Mouse (Mus musculus) splenic B cell, adult 2 months (primary cell): Measurements from ENCODE around the gene Zfp651.
A peak's percentile ranks its signal among the peaks of the same experiment; 100 is the strongest.

Experiments
- DNase-seq: peaks from one replicate; pipeline ENCODE4 v3.0.0-alpha.2; 2011; ENCODE audit warnings: low read depth, low spot score
- H3K27me3 ChIP-seq: 2 replicates; pipeline ENCODE4 v1.6.1; 2012; ENCODE audit warnings: mild to moderate bottlenecking, low read length, moderate library complexity, mixed read lengths; ENCODE audit not compliant: control insufficient read depth, poor library complexity, insufficient read depth, severe bottlenecking
- H3K36me3 ChIP-seq: 2 replicates; pipeline ENCODE4 v1.6.1; 2012; ENCODE audit warnings: mild to moderate bottlenecking, low read length, moderate library complexity, mixed read lengths; ENCODE audit not compliant: control insufficient read depth, poor library complexity, insufficient read depth, severe bottlenecking

Gene Zfp651

DNA sequence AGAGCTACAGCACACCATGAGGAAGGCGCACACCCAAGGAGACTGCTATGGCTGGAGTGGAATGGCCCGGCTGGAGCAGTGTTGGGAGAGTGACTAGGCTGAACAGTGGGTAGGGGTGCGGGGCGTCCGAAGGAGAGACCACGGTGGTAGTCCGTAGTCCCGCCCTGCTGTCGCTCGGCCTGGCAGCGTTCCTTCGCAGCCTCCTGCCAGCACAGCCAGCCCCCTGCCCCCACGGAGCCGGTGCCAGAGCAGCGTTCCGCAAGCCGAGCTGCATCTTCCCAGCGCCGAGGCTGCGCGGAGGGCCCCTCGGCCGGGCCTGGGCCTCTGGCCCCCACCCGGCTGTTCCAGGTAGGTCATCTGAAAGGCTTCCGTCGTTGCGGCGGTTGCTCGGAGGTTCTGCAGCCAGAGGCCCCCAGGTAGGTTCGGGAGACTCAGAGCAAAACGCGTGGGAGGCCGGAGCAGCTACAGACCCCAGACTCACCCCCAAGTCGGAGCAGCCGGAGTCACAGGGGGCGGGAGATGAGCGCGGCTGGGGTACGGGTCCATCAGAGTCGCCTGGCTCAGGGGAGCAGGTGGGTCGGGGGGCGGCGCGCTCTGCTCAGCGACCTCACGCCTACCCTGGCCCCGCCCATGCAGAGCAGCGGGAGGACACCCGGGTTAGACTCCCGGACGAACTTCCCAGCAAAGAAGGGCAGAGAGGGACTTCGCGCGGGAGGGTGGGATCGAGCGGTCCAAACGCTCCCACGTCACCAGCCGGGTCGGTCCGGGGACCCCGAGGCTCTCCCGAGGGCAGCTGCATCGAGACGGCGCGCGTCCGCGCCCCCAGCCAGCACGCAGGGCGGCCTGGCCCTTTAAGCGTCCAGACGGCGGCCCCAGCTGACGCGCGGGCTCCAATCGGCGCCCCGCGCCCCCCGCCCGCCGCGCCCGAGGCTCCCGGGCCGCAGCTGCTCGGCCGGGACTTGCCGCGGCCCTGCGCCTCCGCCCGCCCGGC, at the start of gene Zfp651:
Zfp651 (plus strand) TSS at position 240 of the 991 bp plus-strand sequence.
- Histone ChIP-seq H3K36me3 (peaks cover 10% of the 10 kb centered on the region; the same call in 1 of the 2 replicates), H3K27me3 (no peaks in the 10 kb centered on the region)
- peak; percentile 7 for DNase-seq

DNA sequence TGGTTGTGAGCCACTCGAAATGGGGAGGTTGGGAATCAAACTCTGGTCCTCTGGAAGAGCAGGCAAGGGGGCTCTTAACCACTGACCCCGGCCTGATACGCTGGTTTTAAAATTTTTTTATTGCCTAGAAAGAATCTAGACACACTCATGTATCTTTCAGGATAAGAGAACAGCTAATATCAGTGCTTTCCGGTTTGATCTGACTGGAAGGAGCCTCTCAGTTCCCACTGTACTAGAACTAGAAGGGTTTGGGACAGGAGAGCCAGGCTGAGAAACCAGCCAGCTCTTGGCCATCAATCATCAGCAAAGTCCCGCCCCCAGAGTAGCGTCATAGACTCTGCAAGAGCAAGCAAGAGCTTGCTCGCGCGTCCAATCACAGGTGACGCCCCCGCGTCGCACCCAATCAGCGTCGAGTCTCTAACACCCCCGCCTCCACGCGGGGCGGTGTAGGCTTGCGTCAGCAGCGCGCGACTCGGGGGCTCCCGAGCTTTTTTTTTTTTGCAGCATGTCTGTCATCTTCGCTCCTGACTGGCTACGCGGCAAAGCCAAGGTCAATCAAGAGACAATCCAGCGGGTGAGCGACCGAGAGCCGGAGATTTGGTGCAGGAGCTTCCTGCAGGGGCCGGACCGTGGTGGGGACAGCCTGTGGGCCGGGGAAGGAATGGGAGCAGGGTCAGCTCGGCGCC, 49.1 kb upstream of the Zfp651 start, which contains the start of gene Ss18l2:
Ss18l2 (plus strand) TSS at position 432 of the 686 bp plus-strand sequence.
- no peaks in the 10 kb centered on the region for H3K27me3 ChIP-seq
- peak; percentile 99 for DNase-seq
- H3K36me3 ChIP-seq = no peaks in the 10 kb centered on the region; the same call in 1 of the 2 replicates

- DNase-seq = peak; percentile 46
- no peaks in the 10 kb centered on the region for H3K27me3 ChIP-seq
- H3K36me3 ChIP-seq = no peaks in the 10 kb centered on the region; the same call in 1 of the 2 replicates
Observed at GRCm38 (mm10) chr9:121710584-121710975, 48.5 kb upstream of the Zfp651 start.

DNA sequence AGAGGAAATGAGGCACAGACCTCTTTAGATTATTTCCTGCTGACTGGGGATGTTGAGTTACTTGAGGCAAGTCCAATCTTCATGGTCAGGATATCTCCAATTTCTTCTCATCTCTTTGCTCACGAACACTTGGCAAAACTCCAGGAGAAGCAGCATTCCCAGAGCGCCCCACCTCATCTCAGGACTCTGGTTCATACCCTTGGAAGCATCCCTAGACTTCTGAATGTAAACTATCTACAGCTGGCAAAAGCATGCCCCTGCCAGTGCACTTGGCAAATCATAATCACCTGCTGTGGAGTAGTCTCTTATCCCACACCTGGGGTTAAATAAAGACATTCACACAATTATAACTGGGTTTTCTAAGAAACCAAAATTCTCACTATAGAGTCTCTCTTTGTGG, 42.1 kb upstream of the Zfp651 start:
- no peaks in the 10 kb centered on the region; the same call in 1 of the 2 replicates for H3K36me3 ChIP-seq
- no peaks in the 10 kb centered on the region for H3K27me3 ChIP-seq
- DNase-seq = no peak

GRCm38 (mm10) chr9:121718070-121718705, 40.9 kb upstream of the Zfp651 start:
- peak; percentile 53 for DNase-seq
- Histone ChIP-seq H3K36me3 (no peaks in the 10 kb centered on the region), H3K27me3 (no peaks in the 10 kb centered on the region)

DNA sequence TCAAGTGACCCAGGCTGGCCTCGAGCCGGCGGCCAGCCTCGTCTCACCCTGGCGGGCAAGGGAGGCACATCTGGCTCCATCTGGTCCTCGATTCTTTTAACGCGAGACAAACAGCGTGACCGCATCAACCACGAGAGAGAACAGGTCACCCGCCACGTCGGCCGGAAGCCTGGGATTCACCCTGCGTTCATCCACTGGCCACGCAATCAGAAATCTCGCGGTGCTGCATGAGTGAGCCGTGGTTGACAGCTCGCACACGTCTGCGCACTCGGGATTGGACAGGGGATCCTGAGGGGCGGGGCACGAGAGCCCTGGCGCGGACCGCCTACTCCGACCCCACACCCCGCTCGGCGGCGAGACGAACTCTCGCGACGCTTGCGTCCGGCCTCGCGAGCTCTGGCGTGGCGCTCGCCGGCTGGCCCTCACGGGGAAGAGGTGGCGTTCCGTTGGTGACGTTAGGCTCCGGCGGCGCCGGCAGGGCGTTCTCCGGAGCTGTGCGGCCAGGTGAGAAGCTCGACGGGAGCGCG, 40.3 kb upstream of the Zfp651 start, which contains the start of gene Nktr:
Nktr (plus strand) TSS at position 378 of the 527 bp plus-strand sequence.
- peak; percentile 99 for DNase-seq
- Histone ChIP-seq H3K27me3 (no peaks in the 10 kb centered on the region), H3K36me3 (no peaks in the 10 kb centered on the region)

DNA sequence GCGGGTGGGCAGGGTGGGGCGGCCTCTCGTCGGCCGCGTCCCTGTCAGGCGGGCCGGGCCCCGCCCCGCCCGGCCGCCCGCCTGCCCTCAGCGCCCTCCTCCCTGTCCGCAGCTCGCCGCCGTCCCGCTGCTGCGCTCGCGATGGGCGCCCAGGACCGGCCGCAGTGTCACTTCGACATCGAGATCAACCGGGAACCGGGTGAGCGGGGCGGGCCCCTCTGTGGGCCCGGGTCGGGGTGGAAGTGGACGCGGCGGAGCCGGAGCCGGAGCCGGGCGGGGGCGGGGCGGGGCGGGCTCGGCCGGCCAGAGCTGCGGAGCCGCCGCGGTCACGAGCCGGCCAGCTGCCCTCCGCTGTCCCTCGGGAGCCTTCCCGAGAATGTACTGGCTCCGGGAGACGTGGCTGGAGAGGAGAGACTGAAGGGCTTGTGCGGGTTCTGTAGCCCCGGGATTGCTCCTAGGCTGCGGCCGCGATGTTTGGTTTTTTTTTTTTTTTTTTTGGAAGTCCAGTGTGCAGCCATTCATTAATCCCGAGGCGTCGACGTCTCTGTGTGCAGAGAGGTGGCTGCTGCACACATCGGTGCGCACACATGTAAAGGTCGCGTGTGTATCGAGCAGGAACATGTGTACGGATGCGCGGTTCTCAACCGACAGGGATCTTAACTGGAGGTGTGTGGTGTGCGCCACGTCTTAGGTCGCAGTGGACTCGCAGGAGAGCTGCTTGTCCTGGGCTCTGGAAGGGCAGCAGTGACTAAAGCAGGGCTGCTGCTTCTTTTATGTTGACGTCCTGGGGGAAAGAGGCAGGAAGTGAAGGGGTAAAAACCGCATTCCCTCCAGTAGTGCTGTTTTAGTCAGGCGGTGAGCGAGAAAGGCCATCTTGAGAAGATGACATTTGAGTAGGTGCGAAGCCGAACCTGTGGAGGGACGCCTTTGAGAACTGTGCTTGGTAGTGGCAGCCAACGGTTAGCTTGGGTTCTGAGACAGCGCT, 39.5 kb upstream of the Zfp651 start:
- peak; percentile 59 for DNase-seq
- H3K36me3 ChIP-seq = no peaks in the 10 kb centered on the region
- H3K27me3 ChIP-seq = no peaks in the 10 kb centered on the region

DNA sequence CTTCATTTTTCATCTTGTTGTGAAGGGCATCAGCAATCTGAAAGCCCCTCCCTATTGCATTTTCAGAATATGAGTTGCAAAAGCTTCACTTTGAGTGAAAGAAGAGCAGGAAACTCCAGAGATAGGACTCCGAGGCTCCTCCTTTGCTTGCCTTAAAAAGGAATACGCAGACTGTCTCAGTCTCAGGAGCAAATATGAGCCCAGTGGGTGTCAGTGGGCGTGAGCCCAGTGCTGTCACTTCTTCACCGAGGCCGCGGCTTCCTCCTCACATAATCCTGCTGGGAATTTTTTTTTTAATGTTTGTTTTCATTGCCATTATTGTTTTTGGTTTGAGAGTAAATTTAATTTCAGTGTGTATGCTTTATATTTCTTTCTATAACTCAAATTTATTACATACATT, 18.6 kb upstream of the Zfp651 start:
- no peak for DNase-seq
- Histone ChIP-seq H3K36me3 (peaks cover 8% of the 10 kb centered on the region), H3K27me3 (no peaks in the 10 kb centered on the region)

- DNase-seq = no peak
- Histone ChIP-seq H3K27me3 (no peaks in the 10 kb centered on the region), H3K36me3 (peaks cover 11% of the 10 kb centered on the region)
Observed at GRCm38 (mm10) chr9:121741168-121741567, 18.0 kb upstream of the Zfp651 start.

DNA sequence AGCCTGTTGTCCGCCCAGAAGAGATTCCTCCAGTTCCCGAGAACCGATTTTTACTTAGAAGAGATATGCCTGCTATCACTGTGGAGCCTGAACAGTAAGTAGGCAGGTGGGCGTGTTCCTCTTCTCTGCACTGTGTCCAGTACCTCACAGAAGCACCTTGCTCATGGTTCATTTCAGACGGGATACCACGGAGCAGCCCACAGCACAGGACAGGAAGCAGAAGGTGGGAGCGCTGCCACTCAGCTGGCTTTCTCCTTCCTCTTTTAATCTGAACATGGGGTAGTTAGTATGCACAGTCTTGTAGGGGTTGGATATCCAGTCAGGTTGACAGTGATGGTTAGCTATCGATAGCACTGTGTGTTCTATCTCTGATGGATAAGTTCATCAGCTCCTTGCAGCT, 15.1 kb upstream of the Zfp651 start:
- DNase-seq = no peak
- Histone ChIP-seq H3K36me3 (peaks cover 15% of the 10 kb centered on the region), H3K27me3 (no peaks in the 10 kb centered on the region)

GRCm38 (mm10) chr9:121752774-121753173, 6.4 kb upstream of the Zfp651 start:
- Histone ChIP-seq H3K27me3 (no peaks in the 10 kb centered on the region), H3K36me3 (peaks cover 26% of the 10 kb centered on the region)
- DNase-seq = no peak

DNA sequence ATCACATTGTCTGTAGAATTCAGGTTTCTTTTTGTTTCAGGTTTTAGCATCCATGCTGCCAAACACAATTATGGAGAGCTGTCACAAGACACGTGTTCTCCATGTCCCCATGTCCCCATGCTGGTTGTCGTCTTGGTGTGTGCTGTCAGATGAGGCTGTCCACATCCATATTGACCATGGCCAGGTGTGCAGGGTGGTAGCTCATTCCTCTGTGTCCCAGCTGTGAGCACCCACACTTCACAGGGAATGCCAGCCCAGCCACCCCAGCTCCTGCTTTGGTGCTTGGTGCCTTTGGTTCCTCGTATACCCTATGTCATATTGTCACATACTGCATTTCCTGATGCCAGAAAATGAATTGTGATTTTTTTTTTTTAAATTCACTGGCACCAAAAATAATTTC, 4.5 kb upstream of the Zfp651 start:
- Histone ChIP-seq H3K27me3 (no peaks in the 10 kb centered on the region), H3K36me3 (peaks cover 22% of the 10 kb centered on the region)
- no peak for DNase-seq

DNA sequence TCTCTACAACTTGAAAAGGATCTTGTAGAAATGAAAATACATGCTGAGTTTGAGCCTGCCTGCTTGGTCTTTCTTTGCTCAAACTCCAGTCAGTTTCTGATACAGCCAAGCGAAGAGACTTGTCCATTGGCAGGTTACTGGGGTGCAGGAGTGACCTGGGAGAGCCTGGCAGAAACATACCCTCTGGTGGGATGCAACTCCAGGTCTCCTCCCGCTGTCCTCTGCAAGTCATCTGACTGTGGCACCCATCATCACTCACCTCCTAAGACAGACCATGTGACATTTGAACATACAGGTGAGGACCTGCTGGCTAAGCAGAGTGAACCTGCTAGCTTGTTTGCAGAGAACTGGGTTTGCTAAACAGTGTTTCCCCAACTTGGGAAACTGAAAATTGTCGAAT, 2.3 kb upstream of the Zfp651 start:
- no peak for DNase-seq
- Histone ChIP-seq H3K36me3 (peaks cover 16% of the 10 kb centered on the region), H3K27me3 (no peaks in the 10 kb centered on the region)
